Mouse (Mus musculus): Measurements from ENCODE around the gene Gpr88. TPM values are rescaled to one million over a fixed set of nuclear protein-coding genes. Genes with fewer than 3 reads are reported as not detected.

The Gpr88 gene
- polyA plus RNA-seq, 1 experiment from 2014 or later = 2.7 TPM

- Histone ChIP-seq H3K4me2 (ENCODE audit: low read length) (peak overlapping the region; percentile 98), H3K27ac (ENCODE audit: low read length) (peak overlapping the region; percentile 39), H3K4me3 (ENCODE audit: low read depth, low read length) (peak overlapping the region; percentile 65), H3K4me1 (ENCODE audit: control insufficient read depth, insufficient read depth, low read length) (peaks cover 14% of the 10 kb centered on the region), H3K9ac (ENCODE audit: low read depth, low read length) (peak overlapping the region; percentile 77), H3K36me3 (ENCODE audit: control insufficient read depth, insufficient read depth, low read length) (no peaks in the 10 kb centered on the region), H3K9me3 (replicated peaks; ENCODE audit: control insufficient read depth, low read length, poor library complexity, severe bottlenecking) (no peaks in the 10 kb centered on the region), H3K27me3 (ENCODE audit: control insufficient read depth, insufficient read depth, low read depth, low read length) (peaks cover 17% of the 10 kb centered on the region)
- peak; percentile 30 for ATAC-seq
- WGBS = under 1% methylated on average over 48 of the region's 48 CpGs
Observed at GRCm38 (mm10) chr3:116252255-116253040, 855 bp downstream of the Gpr88 start.

- H3K4me2 ChIP-seq (ENCODE audit: low read length) = peak overlapping the region; percentile 98
- WGBS = under 1% methylated on average over 81 of the region's 86 CpGs
- H3K27me3 ChIP-seq (ENCODE audit: control insufficient read depth, insufficient read depth, low read depth, low read length) = peaks cover 17% of the 10 kb centered on the region
- H3K36me3 ChIP-seq (ENCODE audit: control insufficient read depth, insufficient read depth, low read length) = no peaks in the 10 kb centered on the region
- H3K4me1 ChIP-seq (ENCODE audit: control insufficient read depth, insufficient read depth, low read length) = peaks cover 14% of the 10 kb centered on the region
- H3K9ac ChIP-seq (ENCODE audit: low read depth, low read length) = peak overlapping the region; percentile 77
- H3K27ac ChIP-seq (ENCODE audit: low read length) = peak overlapping the region; percentile 39
- peak overlapping the region; percentile 65 for H3K4me3 ChIP-seq (ENCODE audit: low read depth, low read length)
- no peaks in the 10 kb centered on the region for H3K9me3 ChIP-seq (replicated peaks; ENCODE audit: control insufficient read depth, low read length, poor library complexity, severe bottlenecking)
- peak; percentile 85 for ATAC-seq
Observed at GRCm38 (mm10) chr3:116251481-116252254, 1.6 kb downstream of the Gpr88 start.

- Histone ChIP-seq H3K36me3 (ENCODE audit: control insufficient read depth, insufficient read depth, low read length) (no peaks in the 10 kb centered on the region), H3K27ac (ENCODE audit: low read length) (no peak overlapping the region), H3K4me2 (ENCODE audit: low read length) (no peak overlapping the region), H3K4me1 (ENCODE audit: control insufficient read depth, insufficient read depth, low read length) (peaks cover 14% of the 10 kb centered on the region), H3K27me3 (ENCODE audit: control insufficient read depth, insufficient read depth, low read depth, low read length) (peaks cover 11% of the 10 kb centered on the region), H3K9ac (ENCODE audit: low read depth, low read length) (no peak overlapping the region), H3K4me3 (ENCODE audit: low read depth, low read length) (no peak overlapping the region), H3K9me3 (replicated peaks; ENCODE audit: control insufficient read depth, low read length, poor library complexity, severe bottlenecking) (no peaks in the 10 kb centered on the region)
- ATAC-seq = no peak
- WGBS = 84% methylated on average over 2 of the region's 2 CpGs
Observed at GRCm38 (mm10) chr3:116249026-116249425, 4.3 kb downstream of the Gpr88 start.

- H3K27ac ChIP-seq (ENCODE audit: low read length) = no peak overlapping the region
- H3K4me1 ChIP-seq (ENCODE audit: control insufficient read depth, insufficient read depth, low read length) = no peaks in the 10 kb centered on the region
- no peaks in the 10 kb centered on the region for H3K9me3 ChIP-seq (replicated peaks; ENCODE audit: control insufficient read depth, low read length, poor library complexity, severe bottlenecking)
- no peak overlapping the region for H3K9ac ChIP-seq (ENCODE audit: low read depth, low read length)
- H3K4me2 ChIP-seq (ENCODE audit: low read length) = no peak overlapping the region
- no peaks in the 10 kb centered on the region for H3K36me3 ChIP-seq (ENCODE audit: control insufficient read depth, insufficient read depth, low read length)
- H3K27me3 ChIP-seq (ENCODE audit: control insufficient read depth, insufficient read depth, low read depth, low read length) = no peaks in the 10 kb centered on the region
- no peak for ATAC-seq
- 66% methylated on average over 6 of the region's 6 CpGs for WGBS
- H3K4me3 ChIP-seq (ENCODE audit: low read depth, low read length) = no peak overlapping the region
Observed at GRCm38 (mm10) chr3:116244476-116244875, 8.8 kb downstream of the Gpr88 start.

- H3K9ac ChIP-seq (ENCODE audit: low read depth, low read length) = no peak overlapping the region
- 71% methylated on average over 9 of the region's 9 CpGs for WGBS
- no peaks in the 10 kb centered on the region for H3K9me3 ChIP-seq (replicated peaks; ENCODE audit: control insufficient read depth, low read length, poor library complexity, severe bottlenecking)
Observed at GRCm38 (mm10) chr3:116242685-116243084, 10.6 kb downstream of the Gpr88 start.

GRCm38 (mm10) chr3:116237527-116237926, 15.8 kb downstream of the Gpr88 start:
- Histone ChIP-seq H3K4me2 (ENCODE audit: low read length) (no peak overlapping the region), H3K4me1 (ENCODE audit: control insufficient read depth, insufficient read depth, low read length) (no peaks in the 10 kb centered on the region), H3K4me3 (ENCODE audit: low read depth, low read length) (no peak overlapping the region), H3K36me3 (ENCODE audit: control insufficient read depth, insufficient read depth, low read length) (no peaks in the 10 kb centered on the region), H3K27ac (ENCODE audit: low read length) (no peak overlapping the region), H3K27me3 (ENCODE audit: control insufficient read depth, insufficient read depth, low read depth, low read length) (no peaks in the 10 kb centered on the region), H3K9ac (ENCODE audit: low read depth, low read length) (no peak overlapping the region), H3K9me3 (replicated peaks; ENCODE audit: control insufficient read depth, low read length, poor library complexity, severe bottlenecking) (no peaks in the 10 kb centered on the region)
- WGBS = 92% methylated on average over 5 of the region's 5 CpGs
- ATAC-seq = no peak

More at GRCm38 (mm10) chr3:116242685-116243084, 10.6 kb downstream of the Gpr88 start:
- Histone ChIP-seq H3K4me2 (ENCODE audit: low read length) (no peak overlapping the region), H3K4me1 (ENCODE audit: control insufficient read depth, insufficient read depth, low read length) (no peaks in the 10 kb centered on the region), H3K4me3 (ENCODE audit: low read depth, low read length) (no peak overlapping the region), H3K36me3 (ENCODE audit: control insufficient read depth, insufficient read depth, low read length) (no peaks in the 10 kb centered on the region), H3K27me3 (ENCODE audit: control insufficient read depth, insufficient read depth, low read depth, low read length) (no peaks in the 10 kb centered on the region), H3K27ac (ENCODE audit: low read length) (no peak overlapping the region)
- ATAC-seq = no peak

DNA sequence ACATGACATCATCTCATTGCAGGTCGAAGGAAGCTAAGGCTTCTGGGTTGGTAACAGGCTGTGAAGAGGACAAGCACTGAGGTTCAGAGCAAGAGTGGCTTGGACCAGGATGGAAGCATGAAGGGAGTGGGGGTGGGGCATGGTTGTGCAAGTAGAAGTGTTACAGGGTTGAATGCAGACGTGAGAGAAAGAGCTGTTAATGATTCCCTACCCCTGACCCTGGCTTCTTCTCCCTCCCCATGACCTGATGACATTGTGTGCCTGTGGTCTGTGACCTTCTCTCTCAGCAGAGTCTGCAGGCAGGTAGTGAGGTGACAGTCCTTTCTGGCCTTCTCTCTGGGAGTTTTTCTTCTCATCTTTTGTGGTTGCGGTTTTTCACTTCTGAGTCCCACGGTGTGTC, 16.4 kb downstream of the Gpr88 start:
- Histone ChIP-seq H3K4me3 (ENCODE audit: low read depth, low read length) (no peak overlapping the region), H3K36me3 (ENCODE audit: control insufficient read depth, insufficient read depth, low read length) (no peaks in the 10 kb centered on the region), H3K9me3 (replicated peaks; ENCODE audit: control insufficient read depth, low read length, poor library complexity, severe bottlenecking) (no peaks in the 10 kb centered on the region), H3K4me1 (ENCODE audit: control insufficient read depth, insufficient read depth, low read length) (no peaks in the 10 kb centered on the region), H3K27ac (ENCODE audit: low read length) (no peak overlapping the region), H3K4me2 (ENCODE audit: low read length) (no peak overlapping the region), H3K27me3 (ENCODE audit: control insufficient read depth, insufficient read depth, low read depth, low read length) (no peaks in the 10 kb centered on the region), H3K9ac (ENCODE audit: low read depth, low read length) (no peak overlapping the region)
- no peak for ATAC-seq
- 81% methylated on average over 4 of the region's 4 CpGs for WGBS

- ATAC-seq = no peak
- Histone ChIP-seq H3K9me3 (replicated peaks; ENCODE audit: control insufficient read depth, low read length, poor library complexity, severe bottlenecking) (no peaks in the 10 kb centered on the region), H3K4me1 (ENCODE audit: control insufficient read depth, insufficient read depth, low read length) (no peaks in the 10 kb centered on the region; the same call in 1 of the 2 replicates), H3K4me2 (ENCODE audit: low read length) (no peak overlapping the region), H3K36me3 (ENCODE audit: control insufficient read depth, insufficient read depth, low read length) (no peaks in the 10 kb centered on the region), H3K4me3 (ENCODE audit: low read depth, low read length) (no peak overlapping the region), H3K27me3 (ENCODE audit: control insufficient read depth, insufficient read depth, low read depth, low read length) (no peaks in the 10 kb centered on the region), H3K27ac (ENCODE audit: low read length) (no peak overlapping the region), H3K9ac (ENCODE audit: low read depth, low read length) (no peak overlapping the region)
- WGBS = 91% methylated on average over 3 of the region's 3 CpGs
Observed at GRCm38 (mm10) chr3:116233515-116233914, 19.8 kb downstream of the Gpr88 start.

DNA sequence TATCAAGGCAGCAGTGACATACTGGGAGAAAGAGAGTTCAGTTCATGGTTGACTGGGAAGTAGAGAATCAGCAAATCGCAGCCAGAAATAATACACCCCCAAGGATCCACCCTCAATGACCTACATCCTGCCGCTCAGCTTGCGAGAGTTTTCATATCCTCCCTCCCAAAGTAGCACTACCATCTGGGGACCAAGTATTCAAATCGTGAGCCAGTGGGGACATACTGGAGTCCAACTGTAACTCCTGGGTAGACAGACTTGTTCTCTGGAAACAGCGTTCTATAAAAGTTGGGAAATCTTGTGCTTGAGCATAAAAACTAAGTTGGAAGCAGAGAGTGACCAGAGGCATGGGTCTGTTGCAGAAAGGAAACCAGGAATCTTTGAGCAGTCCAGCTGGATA, 20.5 kb downstream of the Gpr88 start:
- H3K4me1 ChIP-seq (ENCODE audit: control insufficient read depth, insufficient read depth, low read length) = peaks cover 2% of the 10 kb centered on the region; the same call in 1 of the 2 replicates
- no peak overlapping the region for H3K27ac ChIP-seq (ENCODE audit: low read length)
- no peak for ATAC-seq
- H3K4me2 ChIP-seq (ENCODE audit: low read length) = no peak overlapping the region
- no peaks in the 10 kb centered on the region for H3K9me3 ChIP-seq (replicated peaks; ENCODE audit: control insufficient read depth, low read length, poor library complexity, severe bottlenecking)
- H3K36me3 ChIP-seq (ENCODE audit: control insufficient read depth, insufficient read depth, low read length) = no peaks in the 10 kb centered on the region
- H3K4me3 ChIP-seq (ENCODE audit: low read depth, low read length) = no peak overlapping the region
- no peaks in the 10 kb centered on the region for H3K27me3 ChIP-seq (ENCODE audit: control insufficient read depth, insufficient read depth, low read depth, low read length)
- no peak overlapping the region for H3K9ac ChIP-seq (ENCODE audit: low read depth, low read length)
- 86% methylated on average over 5 of the region's 5 CpGs for WGBS
